Mouse (Mus musculus): Measurements from ENCODE around the gene Itpr1.
A peak's percentile ranks its signal among the peaks of the same experiment; 100 is the strongest.

Gene Itpr1

GRCm38 (mm10) chr6:108278826-108279630 lies 66.1 kb downstream of the Itpr1 start:
- no peak for DNase-seq

DNA sequence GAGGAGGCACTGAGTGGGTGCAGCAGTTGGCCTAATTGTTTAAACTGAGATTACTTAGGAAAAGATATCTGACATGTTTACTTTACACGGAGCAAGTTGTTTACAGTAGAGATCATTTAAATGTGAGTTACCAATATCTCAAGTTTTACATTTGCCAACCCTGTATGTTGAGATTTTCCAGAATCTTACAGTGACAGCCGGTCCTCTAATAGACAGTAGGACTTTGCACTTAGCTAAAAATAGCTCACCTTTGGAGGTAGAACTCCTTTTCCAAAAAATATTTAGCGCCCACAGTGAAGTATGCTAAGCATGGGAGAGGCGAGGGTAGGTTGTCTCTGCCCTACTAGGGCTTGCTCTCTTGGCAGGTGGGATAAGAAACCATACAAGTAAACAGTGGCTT lies 69.2 kb downstream of the Itpr1 start:
- DNase-seq: no peak

- no peak for DNase-seq
Measured at GRCm38 (mm10) chr6:108282621-108283020, 69.7 kb downstream of the Itpr1 start.

GRCm38 (mm10) chr6:108284688-108285087 lies 71.8 kb downstream of the Itpr1 start:
- no peak for DNase-seq

DNA sequence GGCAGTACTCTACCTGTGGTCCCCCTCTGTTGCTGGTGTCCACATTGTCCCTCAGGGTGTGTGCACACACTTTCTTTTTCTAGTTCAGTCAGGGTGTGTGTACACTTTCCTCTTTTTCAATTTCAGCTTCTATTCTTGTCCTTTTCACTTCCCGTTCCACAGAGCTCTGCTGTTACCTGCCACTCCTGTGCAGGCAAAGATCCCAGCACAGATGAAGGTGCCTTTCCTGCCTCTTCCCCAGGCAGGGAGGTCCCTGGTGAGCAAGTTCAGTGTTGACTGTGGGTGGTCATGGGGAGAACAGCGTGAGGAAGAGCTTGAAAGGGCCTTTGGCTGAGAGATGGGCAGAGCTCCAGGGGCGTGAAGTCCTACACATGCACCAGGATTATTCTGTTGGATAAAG lies 76.1 kb downstream of the Itpr1 start:
- DNase-seq: no peak

DNA sequence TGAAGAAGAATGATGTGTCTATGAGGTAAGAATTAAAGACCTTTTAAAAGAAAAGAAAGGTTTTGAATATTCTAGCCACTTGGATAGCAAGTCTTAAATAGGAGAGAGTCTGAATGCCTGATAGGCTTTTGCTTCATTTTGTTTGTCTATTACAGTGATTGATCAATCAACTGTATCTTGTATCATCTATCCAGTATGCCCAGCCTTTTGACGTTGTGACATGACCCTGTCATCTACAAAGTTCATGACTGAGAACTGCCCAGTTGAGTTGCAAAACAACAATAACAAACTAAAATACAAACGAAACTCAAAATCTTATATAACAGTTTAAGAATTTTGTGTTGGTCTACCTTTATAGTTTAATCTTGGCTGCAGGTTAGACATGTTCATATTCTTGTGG lies 78.1 kb downstream of the Itpr1 start:
- no peak for DNase-seq

GRCm38 (mm10) chr6:108291556-108291955 lies 78.7 kb downstream of the Itpr1 start:
- no peak for DNase-seq

GRCm38 (mm10) chr6:108301856-108302255 lies 89.0 kb downstream of the Itpr1 start:
- no peak for DNase-seq

DNA sequence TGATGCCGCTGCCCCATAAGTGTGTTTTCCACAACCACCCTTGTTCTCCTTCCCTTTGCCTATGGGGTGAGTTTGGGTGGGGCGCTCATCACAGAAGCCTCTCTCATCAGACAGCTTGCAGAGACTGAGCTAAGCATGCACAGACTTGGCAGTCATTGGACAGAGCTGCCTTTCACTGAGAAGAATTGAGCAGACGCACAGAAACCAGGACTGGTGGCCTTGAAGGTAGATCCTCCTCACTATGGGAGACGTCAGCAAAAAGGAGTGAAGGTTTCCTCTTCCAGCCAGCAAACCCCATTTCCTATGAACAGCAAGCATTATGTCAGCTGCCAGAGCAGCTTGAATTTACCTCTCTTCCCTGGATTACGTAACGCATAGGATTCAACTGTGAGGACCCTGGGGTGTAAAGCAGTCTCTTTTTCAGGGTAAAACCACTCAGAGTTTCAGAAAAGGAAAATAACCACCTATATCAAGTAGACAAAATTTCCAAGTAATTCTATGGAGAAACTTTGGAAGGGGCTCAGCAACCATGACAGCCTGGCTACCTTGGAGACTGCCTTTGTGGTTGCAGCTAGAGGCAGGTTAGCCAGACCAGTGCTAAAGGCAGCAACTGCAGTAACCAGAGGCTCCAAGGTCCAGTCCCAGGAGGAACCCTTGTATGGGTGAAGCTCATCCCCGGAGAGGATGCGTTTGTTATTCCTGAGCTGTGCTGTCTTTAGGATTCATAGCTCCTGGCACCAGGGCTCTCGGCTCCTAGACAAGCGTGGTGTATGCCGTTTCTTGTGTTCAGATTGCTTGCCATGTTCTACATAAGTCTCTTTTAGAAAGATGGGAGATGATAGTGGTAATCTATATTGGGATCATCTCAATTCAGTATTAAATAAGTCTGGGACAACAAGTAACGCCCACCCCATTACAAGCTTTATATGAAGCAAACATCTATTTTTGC lies 91.0 kb downstream of the Itpr1 start:
- peak; percentile 51 for DNase-seq

GRCm38 (mm10) chr6:108305171-108305779 lies 92.4 kb downstream of the Itpr1 start:
- no peak for DNase-seq

DNA sequence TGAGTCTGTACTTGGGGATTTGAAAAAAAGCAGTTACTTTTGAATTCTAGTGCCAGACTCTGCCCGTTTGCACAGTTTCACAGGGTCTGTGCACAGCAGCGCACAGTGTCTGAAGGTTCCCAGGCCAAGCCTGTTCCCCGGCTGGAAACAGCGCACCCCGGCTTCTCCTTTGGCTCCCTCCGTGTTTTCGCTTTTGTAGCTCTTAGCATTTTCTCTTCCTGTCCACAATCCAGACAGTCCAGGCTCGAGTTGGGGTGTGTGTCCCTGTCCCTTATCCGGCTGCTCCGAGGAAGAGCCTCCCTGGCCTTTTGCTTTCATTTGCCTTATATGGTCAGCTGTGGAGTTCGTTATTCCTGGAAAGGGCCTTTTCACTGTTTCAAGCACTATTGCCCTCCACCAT lies 93.3 kb downstream of the Itpr1 start:
- DNase-seq: no peak

DNA sequence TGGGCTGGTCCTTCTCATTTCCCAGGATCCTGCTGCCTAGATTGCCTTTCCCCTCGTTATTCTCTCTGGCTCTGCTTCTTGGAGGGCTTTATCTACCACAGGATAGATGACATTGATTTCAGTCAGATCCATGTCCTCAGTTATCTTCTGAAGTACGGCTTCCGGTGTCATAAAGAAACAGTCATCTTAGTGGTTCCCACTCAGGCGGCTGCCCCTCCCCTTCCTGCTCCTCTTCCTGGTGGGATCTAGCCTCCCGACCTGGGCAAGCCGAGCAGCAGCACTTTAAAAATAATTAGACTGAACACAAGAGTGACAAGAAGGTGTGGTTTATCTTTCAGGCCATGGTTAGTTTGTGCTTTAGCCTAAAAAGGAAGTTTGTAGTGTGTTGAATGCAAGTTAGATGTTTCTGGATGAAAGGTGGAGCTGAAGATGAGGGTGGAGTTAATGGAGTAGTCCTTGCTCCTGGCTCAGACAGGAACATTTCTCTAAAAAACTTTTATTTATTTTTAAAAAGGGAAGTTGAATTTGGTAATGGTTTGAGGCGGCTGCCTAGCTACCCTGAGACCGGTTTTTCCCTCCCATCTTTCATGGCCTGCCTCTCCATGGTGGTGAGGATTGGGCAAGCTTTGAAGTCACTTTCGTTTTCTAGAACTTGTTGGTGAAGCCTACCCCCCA lies 94.2 kb downstream of the Itpr1 start:
- no peak for DNase-seq

DNA sequence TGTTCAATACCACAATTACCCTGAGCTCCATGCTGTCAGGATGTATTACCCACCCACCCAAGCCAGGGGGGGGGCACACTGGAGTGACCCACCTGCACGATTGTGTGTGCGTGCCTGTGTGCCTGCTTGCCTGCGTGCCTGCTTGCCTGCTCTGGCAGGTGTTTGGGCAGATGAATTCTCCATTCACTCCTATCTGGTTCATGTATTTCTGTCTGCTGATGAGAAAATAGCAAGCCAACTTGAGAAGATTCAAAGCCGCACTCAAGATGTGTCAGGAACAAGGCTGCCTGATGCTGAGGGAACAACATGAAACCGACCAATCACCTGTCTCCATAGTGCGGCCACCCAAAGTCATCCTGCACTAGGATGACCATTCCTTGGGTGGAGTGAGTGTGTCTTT lies 94.9 kb downstream of the Itpr1 start:
- DNase-seq: no peak

DNA sequence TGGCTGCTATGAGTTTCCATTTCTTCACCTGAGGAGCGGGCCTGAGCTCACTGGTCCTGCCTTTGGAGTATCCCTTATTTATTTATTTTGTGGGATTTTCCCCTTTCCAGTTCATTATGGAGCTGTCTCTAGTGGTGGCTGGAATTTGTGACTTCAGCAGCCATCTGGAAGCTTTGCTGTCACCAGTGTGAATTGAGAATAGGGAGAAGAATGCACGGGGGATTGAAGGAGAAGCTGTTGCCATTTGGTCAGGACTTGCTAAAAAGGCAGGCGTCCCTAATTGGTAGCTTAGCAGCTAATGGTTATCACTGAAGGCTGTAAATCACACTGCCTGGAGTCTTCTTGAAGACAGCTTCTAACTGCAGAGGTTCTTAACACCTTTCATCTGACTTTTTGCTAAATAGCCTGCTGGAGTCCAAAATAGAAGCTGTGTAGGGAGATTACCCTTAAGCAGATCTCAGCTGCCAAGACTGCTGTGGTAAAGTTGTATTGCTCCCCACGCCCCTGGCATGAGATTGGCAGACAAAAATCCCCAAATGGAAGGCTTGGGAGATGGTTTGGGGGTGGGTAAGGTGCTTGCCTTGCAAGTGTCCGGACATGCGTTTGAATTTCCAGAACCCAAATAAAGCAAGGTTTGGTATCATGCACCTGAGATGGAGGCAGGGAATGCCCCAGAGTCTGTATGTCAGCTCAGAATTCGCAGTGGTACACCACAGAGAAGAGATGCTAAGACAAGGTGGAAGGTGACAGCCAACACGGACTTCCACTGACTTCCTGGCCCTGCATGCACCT lies 96.7 kb downstream of the Itpr1 start:
- DNase-seq: peak; percentile 60

DNA sequence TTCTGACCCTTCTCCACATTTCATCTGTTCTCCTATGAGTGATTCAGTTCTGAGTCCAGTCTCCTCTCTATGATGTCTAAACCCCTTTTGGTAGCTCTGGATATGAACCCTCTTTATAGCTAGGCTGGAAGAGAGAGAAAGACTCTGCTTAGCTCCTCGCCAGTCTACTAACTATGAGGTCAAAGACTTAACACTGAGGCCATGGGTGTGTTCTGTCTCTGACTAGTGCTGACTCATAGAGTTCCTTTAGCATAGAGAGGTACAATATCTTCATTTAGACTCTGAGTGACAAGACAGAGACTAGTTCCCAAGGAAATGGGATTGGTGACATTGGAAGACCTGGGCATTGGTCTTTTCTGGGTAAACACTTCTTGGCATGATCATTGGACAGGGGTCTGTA lies 100.2 kb downstream of the Itpr1 start:
- DNase-seq: no peak

GRCm38 (mm10) chr6:108313997-108314396 lies 101.1 kb downstream of the Itpr1 start:
- no peak for DNase-seq

DNA sequence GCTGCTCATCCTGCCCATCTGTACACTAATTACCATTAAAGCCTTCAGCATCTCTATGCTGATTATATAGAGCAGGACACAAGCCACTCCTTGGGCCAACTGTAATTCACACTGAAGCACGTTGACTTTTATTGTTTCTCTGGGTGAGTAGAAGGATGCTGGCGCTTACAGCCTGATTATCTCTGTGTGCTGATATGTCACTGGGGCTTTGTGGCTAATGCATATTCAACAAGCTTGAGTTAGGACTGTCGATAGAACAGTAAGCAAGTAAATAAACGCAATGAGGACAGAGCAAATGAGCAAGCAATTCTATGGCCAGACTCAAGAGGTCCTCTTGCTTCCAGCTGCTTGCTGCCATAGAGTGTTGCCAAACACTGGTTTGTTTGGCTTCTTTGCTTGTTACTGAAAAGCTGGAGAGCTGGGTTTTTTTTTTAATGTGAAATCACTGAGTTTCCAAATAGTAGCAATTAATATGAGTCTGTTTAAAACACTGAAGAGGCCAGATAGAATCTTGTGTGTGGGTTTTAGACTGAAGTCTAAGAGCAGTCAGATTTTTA lies 103.5 kb downstream of the Itpr1 start:
- DNase-seq: no peak

GRCm38 (mm10) chr6:108316951-108317350 lies 104.1 kb downstream of the Itpr1 start:
- no peak for DNase-seq

- peak; percentile 85 for DNase-seq
Measured at GRCm38 (mm10) chr6:108321653-108322052, 108.8 kb downstream of the Itpr1 start.

GRCm38 (mm10) chr6:108324464-108325025 lies 111.6 kb downstream of the Itpr1 start:
- DNase-seq: no peak

DNA sequence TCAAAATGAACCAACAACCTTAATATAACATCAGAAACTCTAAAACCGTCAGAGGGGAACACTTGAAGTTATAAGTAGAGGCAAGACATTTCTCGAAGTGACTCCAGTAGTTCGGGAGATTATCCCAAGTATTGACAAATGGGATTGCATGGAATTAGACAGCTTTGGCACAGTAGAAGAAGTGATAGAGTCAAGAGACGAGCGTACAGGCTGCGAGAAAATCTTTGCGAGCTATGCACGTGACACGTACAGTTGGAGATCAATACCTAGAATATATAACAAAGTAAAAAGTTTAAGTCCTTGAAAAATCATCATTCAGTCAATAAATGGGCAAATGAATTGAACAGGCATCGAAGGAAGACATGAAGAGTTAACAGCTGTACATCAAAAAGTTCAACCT lies 112.5 kb downstream of the Itpr1 start:
- no peak for DNase-seq

Measured in right cerebral cortex, adult 18-20 months (tissue).